Mouse (Mus musculus): ENCODE measurements around the gene Ube2c. TPM values are rescaled to one million over a fixed set of nuclear protein-coding genes. Genes with fewer than 3 reads are reported as not detected.

Ube2c gene
- polyA plus RNA-seq, 1 experiment from 2014 or later = 198 TPM

Other genes starting within 250 kb of the Ube2c start
- gene Wfdc2, start 207.5 kb upstream of the Ube2c start, polyA plus RNA-seq (2014; fragmentation: Nextera tagmentation; extraction: Ambion mirVana) = 5.2 and 5.8 TPM in 2 replicates
- not detected in 2 replicates for gene Spint3, start 196.4 kb upstream of the Ube2c start, polyA plus RNA-seq (2014; fragmentation: Nextera tagmentation; extraction: Ambion mirVana)
- not detected in 2 replicates for gene Wfdc6a, start 184.5 kb upstream of the Ube2c start, polyA plus RNA-seq (2014; fragmentation: Nextera tagmentation; extraction: Ambion mirVana)
- not detected in 2 replicates for gene Eppin, start 176.3 kb upstream of the Ube2c start, polyA plus RNA-seq (2014; fragmentation: Nextera tagmentation; extraction: Ambion mirVana)
- not detected in 2 replicates for gene Wfdc6b, start 156.4 kb upstream of the Ube2c start, polyA plus RNA-seq (2014; fragmentation: Nextera tagmentation; extraction: Ambion mirVana)
- gene Wfdc8, start 156.3 kb upstream of the Ube2c start, polyA plus RNA-seq (2014; fragmentation: Nextera tagmentation; extraction: Ambion mirVana) = not detected in 2 replicates
- not detected in 2 replicates for gene Wfdc16, start 131.1 kb upstream of the Ube2c start, polyA plus RNA-seq (2014; fragmentation: Nextera tagmentation; extraction: Ambion mirVana)
- not detected in 2 replicates for gene Wfdc10, start 113.9 kb upstream of the Ube2c start, polyA plus RNA-seq (2014; fragmentation: Nextera tagmentation; extraction: Ambion mirVana)
- not detected in 2 replicates for gene Wfdc9, start 113.3 kb upstream of the Ube2c start, polyA plus RNA-seq (2014; fragmentation: Nextera tagmentation; extraction: Ambion mirVana)
- not detected in 2 replicates for gene Wfdc11, start 95.8 kb upstream of the Ube2c start, polyA plus RNA-seq (2014; fragmentation: Nextera tagmentation; extraction: Ambion mirVana)
- gene Wfdc13, start 84.8 kb upstream of the Ube2c start, polyA plus RNA-seq (2014; fragmentation: Nextera tagmentation; extraction: Ambion mirVana) = not detected in 2 replicates
- gene Spint4, start 71.4 kb upstream of the Ube2c start, polyA plus RNA-seq (2014; fragmentation: Nextera tagmentation; extraction: Ambion mirVana) = not detected in 2 replicates
- not detected in 2 replicates for gene Spint5, start 54.6 kb upstream of the Ube2c start, polyA plus RNA-seq (2014; fragmentation: Nextera tagmentation; extraction: Ambion mirVana)
- gene Wfdc3, start 24.0 kb upstream of the Ube2c start, polyA plus RNA-seq (2014; fragmentation: Nextera tagmentation; extraction: Ambion mirVana) = 0.35 and 0.77 TPM in 2 replicates
- 62.2 and 64.9 TPM in 2 replicates for gene Dnttip1, start 23.9 kb upstream of the Ube2c start, polyA plus RNA-seq (2014; fragmentation: Nextera tagmentation; extraction: Ambion mirVana)
- gene Tnnc2, start 10.1 kb downstream of the Ube2c start, polyA plus RNA-seq (2014; fragmentation: Nextera tagmentation; extraction: Ambion mirVana) = not detected in 2 replicates
- 20.4 and 22.8 TPM in 2 replicates for gene Snx21, start 15.9 kb downstream of the Ube2c start, polyA plus RNA-seq (2014; fragmentation: Nextera tagmentation; extraction: Ambion mirVana)
- 12.0 and 14.3 TPM in 2 replicates for gene Acot8, start 35.0 kb downstream of the Ube2c start, polyA plus RNA-seq (2014; fragmentation: Nextera tagmentation; extraction: Ambion mirVana)
- 13.0 and 15.0 TPM in 2 replicates for gene Zswim3, start 35.2 kb downstream of the Ube2c start, polyA plus RNA-seq (2014; fragmentation: Nextera tagmentation; extraction: Ambion mirVana)
- 19.5 and 23.5 TPM in 2 replicates for gene Zswim1, start 52.8 kb downstream of the Ube2c start, polyA plus RNA-seq (2014; fragmentation: Nextera tagmentation; extraction: Ambion mirVana)
- 0.30 TPM in 1 of 2 replicates, not detected in the other for gene Spata25, start 58.6 kb downstream of the Ube2c start, polyA plus RNA-seq (2014; fragmentation: Nextera tagmentation; extraction: Ambion mirVana)
- gene Ctsa, start 63.0 kb downstream of the Ube2c start, polyA plus RNA-seq (2014; fragmentation: Nextera tagmentation; extraction: Ambion mirVana) = 79.5 and 84.4 TPM in 2 replicates
- 3.9 and 5.8 TPM in 2 replicates for gene Neurl2, start 63.6 kb downstream of the Ube2c start, polyA plus RNA-seq (2014; fragmentation: Nextera tagmentation; extraction: Ambion mirVana)
- 58.4 and 80.3 TPM in 2 replicates for gene Pltp, start 87.8 kb downstream of the Ube2c start, polyA plus RNA-seq (2014; fragmentation: Nextera tagmentation; extraction: Ambion mirVana)
- gene Pcif1, start 109.4 kb downstream of the Ube2c start, polyA plus RNA-seq (2014; fragmentation: Nextera tagmentation; extraction: Ambion mirVana) = 83.9 and 85.1 TPM in 2 replicates
- gene Zfp335, start 141.9 kb downstream of the Ube2c start, polyA plus RNA-seq (2014; fragmentation: Nextera tagmentation; extraction: Ambion mirVana) = 8.9 and 13.4 TPM in 2 replicates
- 12.8 and 15.5 TPM in 2 replicates for gene Mmp9, start 170.9 kb downstream of the Ube2c start, polyA plus RNA-seq (2014; fragmentation: Nextera tagmentation; extraction: Ambion mirVana)
- gene Slc12a5, start 190.9 kb downstream of the Ube2c start, polyA plus RNA-seq (2014; fragmentation: Nextera tagmentation; extraction: Ambion mirVana) = 15.1 and 17.7 TPM in 2 replicates